Mouse (Mus musculus) spleen, adult 12 weeks (tissue): ENCODE data around the gene Cops6.

Source experiments
- DNase-seq: peaks from one replicate; pipeline ENCODE4 v3.0.0; 2022; ENCODE audit warnings: low spot score

Gene Cops6

GRCm38 (mm10) chr5:138187661-138188306 lies 26.9 kb downstream of the Cops6 start:
- peak; percentile 69 for DNase-seq

GRCm38 (mm10) chr5:138193771-138194727 lies 33.2 kb downstream of the Cops6 start, which contains the start of gene Mblac1:
Mblac1 (plus strand) TSS chr5:138194314.
- DNase-seq, result peak; percentile 79

- DNase-seq, result no peak
Measured at GRCm38 (mm10) chr5:138194755-138195345, 34.0 kb downstream of the Cops6 start.

DNA sequence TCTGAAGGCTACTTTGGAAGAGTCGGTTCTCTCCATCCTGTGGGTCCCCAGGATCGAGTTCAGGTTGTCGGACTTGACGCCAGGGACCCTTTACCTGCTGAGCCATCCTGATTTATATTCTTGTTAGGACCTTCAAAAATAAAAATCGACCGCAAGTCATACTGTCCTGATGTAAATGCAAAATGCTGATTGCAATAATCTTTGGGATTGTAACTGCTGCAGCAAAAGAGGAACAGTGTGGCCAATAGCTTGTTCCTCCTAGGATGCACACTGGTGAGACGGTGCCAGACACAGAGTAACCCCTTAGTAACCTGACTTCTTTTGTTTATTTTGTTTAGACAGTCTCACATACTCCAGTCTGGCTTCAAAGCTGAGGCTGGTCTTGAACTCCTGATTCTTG lies 34.6 kb downstream of the Cops6 start:
- no peak for DNase-seq

GRCm38 (mm10) chr5:138199576-138199975 lies 38.7 kb downstream of the Cops6 start:
- DNase-seq, result no peak

DNA sequence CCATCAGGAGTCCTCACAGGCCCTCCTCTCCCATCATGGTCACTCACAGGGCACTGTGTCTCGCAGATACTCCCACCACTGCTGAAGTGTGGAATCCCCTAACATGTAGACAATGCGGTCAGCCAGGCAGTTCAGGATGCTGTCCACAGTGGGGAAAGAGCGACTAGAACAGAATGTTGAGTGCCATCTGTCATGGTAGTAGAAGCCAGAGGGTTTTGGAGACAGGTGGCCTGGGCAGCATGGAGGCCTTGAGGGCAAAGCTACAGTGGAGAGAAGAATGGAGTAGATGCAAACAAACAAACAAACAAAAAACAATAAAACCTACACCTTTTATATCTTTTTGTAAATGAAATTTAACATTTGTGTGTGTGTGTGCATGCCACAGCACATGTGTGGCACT lies 41.2 kb downstream of the Cops6 start:
- DNase-seq, result no peak

- no peak for DNase-seq
Measured at GRCm38 (mm10) chr5:138207253-138207652, 46.4 kb downstream of the Cops6 start.

DNA sequence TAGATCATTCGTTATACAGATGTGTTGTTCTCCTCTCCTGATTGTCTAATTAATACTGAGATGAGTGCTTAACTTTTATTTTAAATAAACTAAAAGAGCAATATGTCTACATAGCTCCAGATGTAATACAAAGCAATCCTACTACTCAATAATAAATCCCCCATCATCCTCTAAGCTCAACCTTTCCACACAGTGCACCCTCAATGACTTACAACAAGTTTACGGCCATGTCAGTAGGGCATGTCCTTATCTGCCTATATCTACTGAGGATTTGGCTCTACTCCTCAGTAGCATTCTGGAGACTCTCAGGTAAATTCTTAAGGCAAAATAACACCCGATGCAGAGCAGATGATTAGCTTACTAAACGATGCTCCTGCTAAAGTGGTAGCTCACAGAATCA lies 47.0 kb downstream of the Cops6 start:
- no peak for DNase-seq
